Mouse (Mus musculus): ENCODE results near the gene Slc22a20.
A peak's percentile ranks its signal among the peaks of the same experiment; 100 is the strongest.

The Slc22a20 gene

GRCm38 (mm10) chr19:5950218-5950617 is 35.7 kb downstream of the Slc22a20 start:
- DNase-seq, result no peak

GRCm38 (mm10) chr19:5945891-5946290 is 40.1 kb downstream of the Slc22a20 start:
- no peak for DNase-seq

GRCm38 (mm10) chr19:5945027-5945426 is 40.9 kb downstream of the Slc22a20 start:
- DNase-seq, result no peak

GRCm38 (mm10) chr19:5944145-5944544 is 41.8 kb downstream of the Slc22a20 start:
- no peak for DNase-seq

GRCm38 (mm10) chr19:5943404-5943803 is 42.5 kb downstream of the Slc22a20 start:
- DNase-seq, result no peak

- no peak for DNase-seq
These were observed 43.4 kb downstream of the Slc22a20 start for GRCm38 (mm10) chr19:5942581-5942980.

GRCm38 (mm10) chr19:5940656-5941055 is 45.3 kb downstream of the Slc22a20 start:
- DNase-seq, result no peak

- no peak for DNase-seq
These were observed 45.8 kb downstream of the Slc22a20 start for GRCm38 (mm10) chr19:5940173-5940572.

- DNase-seq, result no peak
These were observed 46.2 kb downstream of the Slc22a20 start for GRCm38 (mm10) chr19:5939715-5940114.

- DNase-seq, result no peak
These were observed 47.4 kb downstream of the Slc22a20 start for GRCm38 (mm10) chr19:5938516-5938915.

GRCm38 (mm10) chr19:5937836-5938406 is 48.0 kb downstream of the Slc22a20 start:
- no peak for DNase-seq

GRCm38 (mm10) chr19:5937095-5937835 is 48.7 kb downstream of the Slc22a20 start:
- no peak for DNase-seq

- DNase-seq, result no peak
These were observed 50.3 kb downstream of the Slc22a20 start for GRCm38 (mm10) chr19:5935691-5936090.

GRCm38 (mm10) chr19:5935266-5935665 is 50.7 kb downstream of the Slc22a20 start:
- no peak for DNase-seq

- DNase-seq, result no peak
These were observed 56.0 kb downstream of the Slc22a20 start for GRCm38 (mm10) chr19:5929634-5930596.

- no peak for DNase-seq
These were observed 57.4 kb downstream of the Slc22a20 start for GRCm38 (mm10) chr19:5928546-5928945.

GRCm38 (mm10) chr19:5928104-5928503 is 57.8 kb downstream of the Slc22a20 start:
- no peak for DNase-seq

- DNase-seq, result no peak
These were observed 58.4 kb downstream of the Slc22a20 start for GRCm38 (mm10) chr19:5927532-5927931.

- DNase-seq, result no peak
These were observed 58.9 kb downstream of the Slc22a20 start for GRCm38 (mm10) chr19:5927026-5927425.

- DNase-seq, result no peak
These were observed 60.6 kb downstream of the Slc22a20 start for GRCm38 (mm10) chr19:5925311-5925855.

- DNase-seq, result peak; percentile 96
These were observed 61.2 kb downstream of the Slc22a20 start, which contains the start of gene Cdc42ep2 for GRCm38 (mm10) chr19:5924713-5925093. Gene Cdc42ep2 (minus strand): TSS chr19:5924816.

- peak; percentile 95 for DNase-seq
These were observed 61.8 kb downstream of the Slc22a20 start for GRCm38 (mm10) chr19:5923990-5924712.

Data from thymus, postnatal 14 days (tissue).